Mouse (Mus musculus) kidney, adult 18-20 months (tissue): ENCODE measurements around the gene BC052040.
A peak's percentile ranks its signal among the peaks of the same experiment; 100 is the strongest.

Source experiments
- DNase-seq: peaks from one replicate; pipeline ENCODE4 v3.0.0; 2021

The BC052040 gene

GRCm38 (mm10) chr2:115581241-115581988 is at the start of gene BC052040:
TSS of gene BC052040 (plus strand) at chr2:115581716.
- peak; percentile 93 for DNase-seq

- DNase-seq = no peak
Measured at GRCm38 (mm10) chr2:115538009-115538690, 43.4 kb upstream of the BC052040 start.

- no peak for DNase-seq
Measured at GRCm38 (mm10) chr2:115538691-115539283, 42.7 kb upstream of the BC052040 start.

GRCm38 (mm10) chr2:115539731-115540130 is 41.8 kb upstream of the BC052040 start:
- no peak for DNase-seq

GRCm38 (mm10) chr2:115542401-115543123 is 39.0 kb upstream of the BC052040 start:
- DNase-seq = no peak

- no peak for DNase-seq
Measured at GRCm38 (mm10) chr2:115543212-115543611, 38.3 kb upstream of the BC052040 start.

- no peak for DNase-seq
Measured at GRCm38 (mm10) chr2:115551901-115552300, 29.6 kb upstream of the BC052040 start.

- no peak for DNase-seq
Measured at GRCm38 (mm10) chr2:115562155-115562827, 19.2 kb upstream of the BC052040 start.

GRCm38 (mm10) chr2:115563436-115564093 is 18.0 kb upstream of the BC052040 start:
- DNase-seq = no peak

- no peak for DNase-seq
Measured at GRCm38 (mm10) chr2:115571996-115572395, 9.5 kb upstream of the BC052040 start.

- no peak for DNase-seq
Measured at GRCm38 (mm10) chr2:115574802-115575201, 6.7 kb upstream of the BC052040 start.

GRCm38 (mm10) chr2:115579171-115579900 is 2.2 kb upstream of the BC052040 start:
- no peak for DNase-seq

- DNase-seq = no peak
Measured at GRCm38 (mm10) chr2:115579976-115580375, 1.5 kb upstream of the BC052040 start.

- DNase-seq = no peak
Measured at GRCm38 (mm10) chr2:115581989-115582608, 583 bp downstream of the BC052040 start.

- no peak for DNase-seq
Measured at GRCm38 (mm10) chr2:115583776-115584175, 2.3 kb downstream of the BC052040 start.

- DNase-seq = no peak
Measured at GRCm38 (mm10) chr2:115590602-115591001, 9.1 kb downstream of the BC052040 start.

- DNase-seq = peak; percentile 40
Measured at GRCm38 (mm10) chr2:115592651-115593119, 11.2 kb downstream of the BC052040 start.

GRCm38 (mm10) chr2:115597017-115597416 is 15.5 kb downstream of the BC052040 start:
- DNase-seq = no peak

GRCm38 (mm10) chr2:115598266-115598665 is 16.8 kb downstream of the BC052040 start:
- DNase-seq = no peak

GRCm38 (mm10) chr2:115600724-115601123 is 19.2 kb downstream of the BC052040 start:
- DNase-seq = no peak

GRCm38 (mm10) chr2:115601280-115601679 is 19.8 kb downstream of the BC052040 start:
- DNase-seq = no peak
